Mouse (Mus musculus) frontal cortex, postnatal 25 days (tissue): Measurements from ENCODE around the gene Odf3.
"Not testable (repeated sequence)": the region's sequence is repeated elsewhere in the genome, so short reads cannot be mapped to it uniquely, and the experiment has no call there.

Experiments
- DNase-seq, 2 experiments: peaks; one replicate each; pipeline ENCODE4 v3.0.0; 2022; ENCODE audit warnings: low spot score in 2 of 2

Odf3 gene

DNA sequence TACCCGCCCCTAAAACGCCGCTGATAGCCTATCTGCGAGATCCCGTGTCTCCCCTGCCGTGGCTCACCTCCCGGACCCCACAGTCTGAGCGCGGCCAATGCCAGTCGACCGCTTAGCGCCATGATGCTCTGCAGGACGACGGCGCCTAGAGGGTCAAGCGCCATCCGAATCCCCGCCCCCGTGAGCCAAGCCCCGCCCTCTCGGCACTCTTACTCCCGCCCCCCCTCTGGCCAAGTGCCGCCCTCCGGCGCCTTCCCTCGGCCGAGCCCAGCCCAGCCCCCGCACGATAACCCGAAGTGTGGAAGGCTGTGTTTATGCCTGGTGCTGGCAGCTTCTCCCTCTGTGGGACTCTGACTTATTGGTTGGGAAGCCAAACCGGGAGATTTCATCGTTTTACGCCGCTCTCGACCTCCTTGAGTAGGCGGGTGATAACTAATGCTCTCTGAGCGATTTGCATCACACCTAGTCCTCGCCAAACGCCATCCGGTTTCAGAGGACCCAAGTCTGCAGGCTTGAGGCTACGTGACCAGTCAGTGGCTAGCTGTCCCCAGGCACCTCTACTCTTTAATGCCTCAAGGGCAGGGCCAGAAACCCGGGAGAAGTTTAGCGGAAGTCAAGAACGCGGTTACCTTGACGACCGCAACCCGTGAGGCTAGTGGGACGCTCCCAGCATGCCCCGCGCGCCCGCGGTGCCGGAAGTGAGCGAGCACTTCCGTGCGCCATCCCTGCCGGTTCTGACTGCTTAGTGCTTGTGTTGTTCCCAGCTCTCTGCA is 34.3 kb downstream of the Odf3 start, which contains the start of the genes Psmd13 and Sirt3:
Gene Psmd13, plus strand, starts transcription at position 273 of the 773 bp plus-strand sequence.
Gene Sirt3, minus strand, starts transcription at position 614 of the 773 bp plus-strand sequence.
- peak; percentile 87 to 91 for DNase-seq

DNA sequence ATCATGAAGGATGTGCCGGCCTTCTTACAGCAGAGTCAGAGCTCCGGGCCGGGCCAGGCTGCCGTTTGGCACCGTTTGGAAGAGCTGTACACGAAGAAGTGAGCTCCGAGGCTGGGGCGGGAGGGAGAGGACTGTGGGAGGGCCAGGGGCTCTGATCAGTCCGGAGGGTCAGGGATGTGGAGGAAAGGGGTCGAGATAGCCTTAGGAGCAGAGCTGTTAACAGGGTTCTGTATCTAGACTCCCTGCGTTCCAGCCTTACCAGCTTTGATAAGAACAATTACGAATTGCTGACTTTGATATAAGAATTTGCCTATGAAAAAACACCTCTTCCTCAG is 34.8 kb downstream of the Odf3 start:
- no peak for DNase-seq

DNA sequence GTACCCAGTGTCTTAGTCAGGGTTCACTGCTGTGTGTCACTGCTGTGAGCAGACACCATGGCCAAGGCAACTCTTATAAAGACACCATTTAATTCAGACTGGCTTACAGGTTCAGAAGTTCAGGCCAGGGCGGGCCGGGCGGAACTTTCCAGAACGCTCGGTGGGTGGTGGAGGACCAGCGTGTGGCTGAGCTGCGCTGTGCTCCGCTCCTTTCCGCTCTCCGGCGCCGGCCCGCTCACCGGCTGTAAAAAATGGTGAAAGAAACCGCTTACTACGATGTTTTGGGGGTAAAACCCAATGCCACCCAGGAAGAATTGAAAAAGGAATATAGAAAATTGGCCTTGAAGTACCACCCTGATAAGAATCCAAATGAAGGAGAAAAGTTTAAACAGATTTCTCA is 43.0 kb downstream of the Odf3 start:
- DNase-seq: not testable (repeated sequence)

DNA sequence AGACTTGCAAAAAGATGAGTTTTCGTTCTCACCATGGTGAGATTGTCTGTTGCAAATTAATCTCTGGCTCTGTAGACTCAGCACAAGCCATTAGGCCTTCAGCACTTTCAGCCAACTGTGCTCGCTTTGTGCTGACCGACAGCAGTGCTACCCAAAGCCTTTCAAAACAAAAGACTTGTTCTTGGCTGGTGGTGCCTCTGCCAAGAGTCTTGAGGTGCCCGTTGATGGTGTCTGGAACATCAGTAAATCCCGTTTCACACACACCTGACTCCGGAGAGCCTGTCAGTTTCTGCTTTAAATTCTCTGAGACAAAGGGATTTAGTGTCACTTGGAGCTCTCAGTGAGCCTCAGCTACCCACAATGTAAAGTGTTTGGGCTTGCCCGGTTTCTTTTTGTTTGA is 46.4 kb downstream of the Odf3 start:
- DNase-seq: no peak

DNA sequence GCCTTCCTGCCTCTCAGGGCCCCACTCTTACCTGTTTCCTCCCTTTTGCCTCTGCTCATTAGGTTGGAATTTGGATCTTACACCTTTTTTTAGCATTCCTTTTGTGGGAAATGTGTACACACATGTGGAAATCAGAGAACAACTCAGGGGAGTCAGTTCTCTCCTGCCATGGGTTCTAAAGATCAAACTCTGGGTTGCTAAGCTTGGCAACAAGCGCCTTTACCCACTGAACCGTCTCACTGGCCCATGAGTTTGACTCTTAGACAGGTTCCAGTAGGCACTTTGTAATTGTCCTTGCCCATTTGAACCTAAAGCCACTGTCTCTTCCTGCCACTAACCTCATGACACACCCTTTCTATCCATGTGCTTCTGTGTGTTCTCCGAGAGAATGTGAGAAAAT is 47.0 kb downstream of the Odf3 start:
- DNase-seq: no peak

DNA sequence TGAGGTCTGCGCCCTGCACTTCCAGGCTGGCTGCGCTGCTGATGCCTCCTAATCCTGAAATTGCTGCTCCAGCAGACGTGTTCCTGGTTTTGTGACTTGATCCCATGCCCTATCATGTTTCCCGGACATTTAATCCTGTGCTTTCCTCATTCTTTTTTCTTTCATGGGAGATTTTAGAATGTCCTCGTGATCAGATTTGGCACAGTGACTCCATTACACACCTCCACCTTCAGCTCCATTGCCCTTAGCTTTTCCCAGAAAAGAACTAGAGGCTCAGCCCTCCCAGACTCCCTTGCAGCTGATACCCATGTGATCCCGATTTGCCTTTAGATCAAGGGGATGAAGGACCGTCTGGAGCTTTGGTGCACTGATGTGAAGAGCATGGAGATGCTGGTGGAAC is 50.3 kb downstream of the Odf3 start:
- DNase-seq: no peak

DNA sequence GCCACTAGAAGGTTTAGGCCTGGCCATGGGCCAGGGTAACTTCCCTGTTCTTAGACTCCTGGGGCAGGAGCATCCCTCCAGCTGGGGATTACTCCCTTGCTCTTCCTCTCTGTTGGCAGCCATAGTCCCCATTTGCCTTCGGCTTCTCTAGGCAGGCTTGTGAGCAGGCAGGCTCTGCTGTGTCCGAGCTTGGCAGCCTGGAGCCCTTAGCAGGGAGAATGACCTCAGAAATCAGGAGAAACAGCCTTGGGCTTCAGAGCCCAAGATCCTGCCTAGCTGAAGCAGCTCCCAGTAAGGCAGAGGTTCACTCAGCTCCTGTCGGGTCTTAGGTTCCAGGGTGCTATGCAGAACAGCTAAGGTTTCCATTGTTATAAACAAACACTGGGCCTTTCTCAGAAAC is 51.5 kb downstream of the Odf3 start:
- no peak for DNase-seq

DNA sequence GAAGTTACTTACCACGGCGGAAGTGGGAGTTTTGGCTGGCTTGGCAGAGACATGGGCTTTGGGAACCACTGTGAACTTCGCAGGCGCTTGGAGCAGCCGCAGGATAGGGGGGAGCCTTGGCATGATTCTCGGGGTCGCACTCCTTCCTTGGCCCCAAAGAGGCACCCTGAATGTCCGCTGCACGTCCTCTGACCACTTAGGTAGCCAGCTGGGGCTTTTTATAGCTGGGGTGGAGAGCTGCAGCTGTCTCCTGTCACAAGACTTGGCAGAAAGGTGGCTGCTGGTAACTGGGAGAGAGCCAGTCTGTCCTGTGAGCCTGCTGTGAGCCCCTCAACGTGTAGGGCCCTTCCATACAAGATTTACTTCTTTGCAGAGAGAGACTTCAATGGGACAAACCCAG is 52.6 kb downstream of the Odf3 start, which contains the start of gene Cox8b:
Gene Cox8b, minus strand, starts transcription at position 227 of the 400 bp plus-strand sequence.
- no peak for DNase-seq
